ENCODE assay signal across 9 mouse cellular contexts in genomic region chr3:55816638-55817375, GRCm38 (mm10). TPM values are rescaled to one million over a fixed set of nuclear protein-coding genes. Genes with fewer than 3 reads are reported as not detected.
DNase-seq lines count a peak whose midpoint lies in the region; ATAC-seq and TF ChIP-seq lines count a peak whose summit lies in the region.
"Had no signal": no experiment of that assay in that cellular context is flagged by ENCODE, and none has a peak within 500 bp of the region (broad histone marks: within the 10 kb centered on the region; RNA-seq: fewer than 3 reads in every experiment).

No protein-coding gene starts in this region.

- no peak for TF ChIP-seq POLR2A in MEL (IDR thresholded peaks at IDR 0.05; ENCODE audit: control insufficient read depth in 1 of 2, insufficient read depth in 1 of 2, low read depth in 1 of 2, low read length in 2 of 2, poor library complexity in 1 of 2)

- peaks cover 2% of the 10 kb centered on the region; the same call in 1 of the 2 replicates for H3K4me1 ChIP-seq in hindbrain, embryonic 16.5 days (ENCODE audit: control insufficient read depth, insufficient read depth, low read depth, low read length)
- H3K4me1 ChIP-seq in hindbrain, embryonic 13.5 days (replicated peaks) = peaks cover 18% of the 10 kb centered on the region
- H3K4me1 ChIP-seq in MEL (ENCODE audit: control insufficient read depth in 1 of 2, insufficient read depth in 2 of 2, low read length in 2 of 2) = no peaks in the 10 kb centered on the region; a peak in 1 of 4 replicates

- H3K36me3 ChIP-seq in hindbrain, embryonic 16.5 days (ENCODE audit: control insufficient read depth, insufficient read depth, low read length) = no peaks in the 10 kb centered on the region
- H3K36me3 ChIP-seq in hindbrain, embryonic 13.5 days = peaks cover 15% of the 10 kb centered on the region; the same call in 1 of the 2 replicates
- H3K36me3 ChIP-seq in MEL (ENCODE audit: control insufficient read depth in 1 of 2, insufficient read depth in 2 of 2, low read length in 2 of 2) = 0 out of 4 replicates have a peak, but pooled peaks cover 0 to 2% of the 10 kb centered on the region in 2 experiments

- DNase-seq in MEL (ENCODE audit: low read depth, low spot score) = peak; percentile 80
- DNase-seq in brain, adult 2 months (ENCODE audit: low read depth, low spot score) = peak; percentile 68
- peak; percentile 17 to 40 for DNase-seq in kidney, postnatal 25 days
- DNase-seq in right cerebral cortex, postnatal 4 days = no peak
- DNase-seq in ovary, postnatal 14 days (ENCODE audit: low spot score) = no peak
- DNase-seq in neural tube, embryonic 10.5 days (ENCODE audit: extremely low spot score, low spot score) = no peak

- peak overlapping the region; percentile 23; the same call in 1 of the 2 replicates for H3K27ac ChIP-seq in hindbrain, embryonic 16.5 days (ENCODE audit: low read depth, low read length)
- no peak overlapping the region for H3K27ac ChIP-seq in hindbrain, embryonic 13.5 days
- no peak overlapping the region for H3K27ac ChIP-seq in MEL (ENCODE audit: control insufficient read depth, low read depth, low read length)

- ATAC-seq in hindbrain, embryonic 16.5 days = no peak
- no peak for ATAC-seq in hindbrain, embryonic 13.5 days (ENCODE audit: low FRiP score)
- ATAC-seq: intestine, postnatal 0 days had no signal

- WGBS in hindbrain, embryonic 16.5 days = 74% methylated on average over 6 of the region's 6 CpGs
- 79% methylated on average over 6 of the region's 6 CpGs for WGBS in hindbrain, embryonic 13.5 days

- no peak overlapping the region for H3K4me2 ChIP-seq in hindbrain, embryonic 16.5 days (ENCODE audit: low read length)
- no peak overlapping the region for H3K4me2 ChIP-seq in hindbrain, embryonic 13.5 days

- TF ChIP-seq EP300 in MEL (IDR thresholded peaks at IDR 0.05; ENCODE audit: low read depth in 1 of 2, low read length in 2 of 2) = peak; percentile 24 to 36; a peak in 3 of 4 replicates

- TF ChIP-seq CTCF in MEL (IDR thresholded peaks at IDR 0.05 in 2 of 3, conservative IDR thresholded peaks at IDR 0.05 in 1 of 3; ENCODE audit: control insufficient read depth in 1 of 3, insufficient read depth in 1 of 3, low read depth in 2 of 3, low read length in 3 of 3, poor library complexity in 1 of 3, severe bottlenecking in 1 of 3) = no peak

- H3K9me3 ChIP-seq in hindbrain, embryonic 16.5 days (ENCODE audit: control insufficient read depth, low read length) = no peaks in the 10 kb centered on the region
- H3K9me3 ChIP-seq in hindbrain, embryonic 13.5 days = no peaks in the 10 kb centered on the region
- no peaks in the 10 kb centered on the region for H3K9me3 ChIP-seq in MEL (replicated peaks; ENCODE audit: insufficient read depth, low read length)

- H3K9ac ChIP-seq in hindbrain, embryonic 16.5 days (ENCODE audit: low read depth, low read length) = no peak overlapping the region
- H3K9ac ChIP-seq in hindbrain, embryonic 13.5 days = no peak overlapping the region
- H3K9ac ChIP-seq in MEL (ENCODE audit: control insufficient read depth, low read depth, low read length, poor library complexity, severe bottlenecking) = no peak overlapping the region

- TF ChIP-seq RAD21 in MEL (IDR thresholded peaks at IDR 0.05; ENCODE audit: low read depth, low read length) = no peak

- H3K27me3 ChIP-seq in hindbrain, embryonic 16.5 days (replicated peaks; ENCODE audit: control insufficient read depth, insufficient read depth, low read length) = no peaks in the 10 kb centered on the region
- no peaks in the 10 kb centered on the region for H3K27me3 ChIP-seq in hindbrain, embryonic 13.5 days
- H3K27me3 ChIP-seq in MEL (ENCODE audit: control insufficient read depth in 1 of 2, insufficient read depth in 2 of 2, low read length in 2 of 2) = no peaks in the 10 kb centered on the region; a peak in 1 of 4 replicates

- no peaks in the 10 kb centered on the region for H3K79me2 ChIP-seq in MEL (ENCODE audit: control insufficient read depth, insufficient read depth, low read length, poor library complexity)

- no peak overlapping the region for H3K4me3 ChIP-seq in hindbrain, embryonic 16.5 days (ENCODE audit: low read length)
- H3K4me3 ChIP-seq in hindbrain, embryonic 13.5 days = no peak overlapping the region
- peak overlapping the region in 1 of 2 experiments; percentile 21; a peak in 2 of 4 replicates for H3K4me3 ChIP-seq in MEL (ENCODE audit: control insufficient read depth in 1 of 2, insufficient read depth in 1 of 2, low read depth in 2 of 2, low read length in 2 of 2)

TF ChIP-seq in MEL, 35 proteins besides CTCF, POLR2A, EP300 and RAD21:
- no peak for TF ChIP-seq TCF12 (IDR thresholded peaks at IDR 0.05; ENCODE audit: low read depth, low read length)
- TF ChIP-seq ZNF384 (IDR thresholded peaks at IDR 0.05; ENCODE audit: low read depth, low read length) = no peak
- no peak for TF ChIP-seq MXI1 (IDR thresholded peaks at IDR 0.05; ENCODE audit: low read depth, low read length)
- no peak for TF ChIP-seq JUND (IDR thresholded peaks at IDR 0.05; ENCODE audit: low read depth, low read length)
- peak; percentile 40; the same call in 1 of the 2 replicates for TF ChIP-seq ELF1 (IDR thresholded peaks at IDR 0.05; ENCODE audit: low read depth, low read length)
- no peak for TF ChIP-seq MYC (IDR thresholded peaks at IDR 0.05; ENCODE audit: low read depth, low read length)
- TF ChIP-seq CHD1 (IDR thresholded peaks at IDR 0.05; ENCODE audit: low read depth, low read length) = no peak
- no peak for TF ChIP-seq GATA1 (IDR thresholded peaks at IDR 0.05; ENCODE audit: low read depth, low read length)
- no peak for TF ChIP-seq GABPA (IDR thresholded peaks at IDR 0.05; ENCODE audit: low read depth, low read length)
- no peak for TF ChIP-seq NRF1 (IDR thresholded peaks at IDR 0.05; ENCODE audit: insufficient read depth, low read depth, low read length, poor library complexity, severe bottlenecking)
- no peak for TF ChIP-seq HCFC1 (IDR thresholded peaks at IDR 0.05; ENCODE audit: low read depth, low read length)
- TF ChIP-seq ZMIZ1 (IDR thresholded peaks at IDR 0.05; ENCODE audit: low read depth, low read length) = no peak
- no peak for TF ChIP-seq MAFK (IDR thresholded peaks at IDR 0.05; ENCODE audit: borderline replicate concordance, low read depth, low read length)
- TF ChIP-seq NELFE (IDR thresholded peaks at IDR 0.05; ENCODE audit: low read depth, low read length) = no peak
- no peak for TF ChIP-seq USF1 (IDR thresholded peaks at IDR 0.05; ENCODE audit: low read depth, low read length)
- TF ChIP-seq KAT2A (conservative IDR thresholded peaks at IDR 0.05; ENCODE audit: low read depth, low read length) = no peak
- TF ChIP-seq SIN3A (IDR thresholded peaks at IDR 0.05; ENCODE audit: low read length) = no peak
- TF ChIP-seq UBTF (IDR thresholded peaks at IDR 0.05; ENCODE audit: borderline replicate concordance, insufficient read depth, low read depth, low read length) = no peak
- TF ChIP-seq MAX (IDR thresholded peaks at IDR 0.05; ENCODE audit: low read length) = no peak
- 0 out of 2 replicates have a peak, but pooled peaks have one; percentile 29 for TF ChIP-seq ETS1 (IDR thresholded peaks at IDR 0.05; ENCODE audit: low read depth, low read length)
- TF ChIP-seq POLR2AphosphoS5 (IDR thresholded peaks at IDR 0.05; ENCODE audit: borderline replicate concordance, low read depth, low read length) = no peak
- no peak for TF ChIP-seq E2F4 (IDR thresholded peaks at IDR 0.05; ENCODE audit: borderline replicate concordance, low read depth, low read length)
- no peak for TF ChIP-seq MEF2A (IDR thresholded peaks at IDR 0.05; ENCODE audit: extremely low read depth, insufficient replicate concordance, low read depth, low read length, poor library complexity, severe bottlenecking)
- peak; percentile 28; the same call in 1 of the 2 replicates for TF ChIP-seq TBP (IDR thresholded peaks at IDR 0.05; ENCODE audit: low read depth, low read length)
- TF ChIP-seq ZC3H11A (IDR thresholded peaks at IDR 0.05; ENCODE audit: low read depth, low read length) = no peak
- TF ChIP-seq TAL1 (IDR thresholded peaks at IDR 0.05; ENCODE audit: low read length) = no peak
- TF ChIP-seq BHLHE40 (IDR thresholded peaks at IDR 0.05; ENCODE audit: borderline replicate concordance, low read depth, low read length) = no peak
TF ChIP-seq in MEL: peak in this region for 3.

RNA-seq across cellular contexts. Expression of gene Mab21l1, which starts 34.5 kb away (rescaled TPM):
- polyA plus RNA-seq in hindbrain, embryonic 16.5 days (2015; fragmentation: Nextera tagmentation; extraction: Ambion mirVana) = 160 TPM in 2 replicates
- polyA plus RNA-seq in hindbrain, embryonic 13.5 days (2015; fragmentation: Nextera tagmentation; extraction: Ambion mirVana) = 167 and 174 TPM in 2 replicates
- not detected in 2 replicates for total RNA-seq in MEL (2012; rRNA removed)
- not detected for polyA plus RNA-seq in MEL (2012; ENCODE audit: insufficient read depth in 1 of 2, insufficient read length in 2 of 2, low read depth in 1 of 2, low replicate concordance in 2 of 2, missing spikeins in 1 of 2)

Comparison
In these comparisons a context has a peak if more than half of its experiments do, and no peak if none do; other contexts are left out.
1. DNase-seq: peak in MEL (single experiment), brain, adult 2 months (single experiment) and kidney, postnatal 25 days (2 of 2); none in right cerebral cortex, postnatal 4 days (single experiment), ovary, postnatal 14 days (single experiment) and neural tube, embryonic 10.5 days (single experiment).
2. RNA of gene Mab21l1, which starts 34.5 kb away (polyA plus RNA-seq): 167 to 174 TPM in hindbrain, embryonic 13.5 days and 160 TPM in hindbrain, embryonic 16.5 days; not detected in MEL; every median in the first group is over 100 times any median in the second.